ENCODE assay signal across 25 mouse cellular contexts in genomic region chrX:158656188-158656587, GRCm38 (mm10).
"Had no signal": no experiment of that assay in that cellular context is flagged by ENCODE, and none has a peak within 500 bp of the region (broad histone marks: within the 10 kb centered on the region; RNA-seq: fewer than 3 reads in every experiment).

No protein-coding gene starts in this region.

- DNase-seq: gastrocnemius, postnatal 14 days; gastrocnemius, postnatal 36 days; heart, adult 11 months; heart, adult 2 months; heart, postnatal 14 days; heart, postnatal 36 days; kidney, adult 11 months; kidney, adult 2 months; kidney, adult 9 months; kidney, postnatal 14 days; kidney, postnatal 36 days; left cerebral cortex, postnatal 4 days had no signal

- ATAC-seq: hindbrain, postnatal 0 days; intestine, embryonic 16.5 days; liver, embryonic 12.5 days had no signal

- H3K9ac ChIP-seq: heart, embryonic 13.5 days; heart, embryonic 15.5 days; hindbrain, embryonic 13.5 days; hindbrain, embryonic 15.5 days; kidney, embryonic 15.5 days; limb, embryonic 13.5 days; limb, embryonic 15.5 days; liver, embryonic 12.5 days; liver, embryonic 14.5 days had no signal

- H3K36me3 ChIP-seq: heart, embryonic 13.5 days; heart, embryonic 15.5 days; hindbrain, embryonic 13.5 days; hindbrain, embryonic 15.5 days; kidney, embryonic 15.5 days; limb, embryonic 13.5 days; limb, embryonic 15.5 days; liver, embryonic 12.5 days had no signal

- H3K4me1 ChIP-seq: heart, embryonic 13.5 days; heart, embryonic 15.5 days; hindbrain, embryonic 13.5 days; hindbrain, embryonic 15.5 days; kidney, embryonic 15.5 days; limb, embryonic 13.5 days; limb, embryonic 15.5 days; liver, embryonic 12.5 days had no signal

- H3K4me2 ChIP-seq: heart, embryonic 11.5 days; heart, embryonic 13.5 days; heart, embryonic 15.5 days; hindbrain, embryonic 13.5 days; hindbrain, embryonic 15.5 days; kidney, embryonic 15.5 days; limb, embryonic 13.5 days; limb, embryonic 15.5 days; liver, embryonic 12.5 days had no signal

- H3K27ac ChIP-seq: heart, adult 2 months; heart, embryonic 13.5 days; heart, embryonic 15.5 days; hindbrain, embryonic 13.5 days; hindbrain, embryonic 15.5 days; hindbrain, postnatal 0 days; kidney, embryonic 15.5 days; kidney, postnatal 0 days; limb, embryonic 13.5 days; limb, embryonic 15.5 days; liver, embryonic 12.5 days; liver, embryonic 14.5 days had no signal

- H3K9me3 ChIP-seq: heart, embryonic 13.5 days; heart, embryonic 15.5 days; hindbrain, embryonic 13.5 days; hindbrain, embryonic 15.5 days; kidney, embryonic 15.5 days; limb, embryonic 13.5 days; limb, embryonic 15.5 days; liver, embryonic 12.5 days had no signal

- H3K27me3 ChIP-seq: heart, embryonic 13.5 days; heart, embryonic 15.5 days; hindbrain, embryonic 13.5 days; hindbrain, embryonic 15.5 days; limb, embryonic 13.5 days; limb, embryonic 15.5 days; liver, embryonic 12.5 days had no signal

- H3K4me3 ChIP-seq: heart, adult 2 months; heart, embryonic 13.5 days; heart, embryonic 15.5 days; hindbrain, embryonic 13.5 days; hindbrain, embryonic 15.5 days; kidney, embryonic 15.5 days; limb, embryonic 13.5 days; limb, embryonic 15.5 days; liver, embryonic 12.5 days had no signal
